Mouse (Mus musculus): ENCODE data around the gene Dusp3.

Gene Dusp3

DNA sequence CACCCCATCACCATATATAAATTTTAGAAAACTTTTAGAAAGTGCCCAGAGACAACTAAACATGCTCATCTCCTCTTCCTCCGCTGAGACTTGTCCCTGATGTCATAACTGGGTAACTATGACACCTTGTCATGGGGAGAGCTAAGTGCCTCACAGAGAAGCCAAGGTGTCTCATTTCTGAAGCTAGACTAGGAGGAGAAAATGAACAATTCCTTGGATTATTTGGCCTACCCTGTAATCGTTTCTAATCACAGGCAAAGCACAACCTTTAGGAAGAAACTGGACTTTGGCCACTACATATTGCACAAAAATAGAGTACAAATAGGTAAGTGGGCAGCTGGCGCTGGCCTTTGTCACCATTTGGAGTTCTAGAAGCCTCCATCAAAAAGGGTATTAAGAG is at the start of gene Dusp3:
Gene Dusp3, minus strand, starts transcription at position 101 of the 400 bp plus-strand sequence.
- DNase-seq (ENCODE audit: low read depth, low spot score), result no peak

GRCm38 (mm10) chr11:102036336-102036735 is 49.5 kb upstream of the Dusp3 start:
- no peak for DNase-seq (ENCODE audit: low read depth, low spot score)

DNA sequence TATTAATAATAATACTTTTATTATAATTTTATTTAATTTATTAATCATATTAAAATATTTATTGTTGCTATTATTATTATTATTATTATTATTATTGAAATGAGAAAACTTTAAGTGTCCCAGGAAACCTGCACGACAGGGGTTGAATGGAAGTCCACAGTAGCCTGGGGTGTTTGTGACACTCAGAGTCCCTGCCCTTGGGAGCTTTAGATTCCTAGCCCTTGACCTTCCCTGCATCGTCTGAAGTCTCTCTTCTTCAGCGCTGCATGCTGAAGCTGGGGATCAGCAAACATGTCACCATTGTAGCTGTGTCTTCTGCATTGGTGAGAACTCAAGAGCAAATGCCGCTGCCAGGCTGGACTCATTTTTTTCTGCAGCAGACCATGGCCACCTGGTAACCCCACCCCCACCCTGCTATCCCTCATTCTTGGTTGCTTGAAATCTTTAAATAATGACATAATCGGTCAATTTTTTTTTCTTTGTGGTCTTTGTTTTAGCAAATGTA is 48.7 kb upstream of the Dusp3 start:
- DNase-seq (ENCODE audit: low read depth, low spot score), result no peak

DNA sequence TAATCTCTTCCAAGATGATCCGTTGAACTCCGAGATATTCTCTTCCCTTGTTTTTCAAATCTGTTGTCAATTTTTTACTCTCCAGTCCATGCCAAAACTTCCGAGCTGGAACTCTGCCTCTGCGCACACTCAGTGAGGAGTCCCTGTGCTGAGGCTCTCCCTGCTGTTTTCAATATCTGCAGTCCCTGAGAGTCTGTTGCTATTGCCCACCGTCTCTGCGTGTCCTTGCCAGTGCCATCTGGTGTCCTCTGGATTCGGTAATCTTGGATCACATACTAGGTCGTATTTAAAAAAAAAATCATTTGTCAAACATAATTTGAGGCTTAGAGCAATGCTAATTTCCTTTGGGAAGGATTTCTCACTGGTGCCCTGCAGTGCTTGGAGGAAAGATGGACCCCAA is 48.1 kb upstream of the Dusp3 start:
- no peak for DNase-seq (ENCODE audit: low read depth, low spot score)

- no peak for DNase-seq (ENCODE audit: low read depth, low spot score)
Observed at GRCm38 (mm10) chr11:102033055-102033591, 46.3 kb upstream of the Dusp3 start.

- no peak for DNase-seq (ENCODE audit: low read depth, low spot score)
Observed at GRCm38 (mm10) chr11:102031149-102031548, 44.3 kb upstream of the Dusp3 start.

DNA sequence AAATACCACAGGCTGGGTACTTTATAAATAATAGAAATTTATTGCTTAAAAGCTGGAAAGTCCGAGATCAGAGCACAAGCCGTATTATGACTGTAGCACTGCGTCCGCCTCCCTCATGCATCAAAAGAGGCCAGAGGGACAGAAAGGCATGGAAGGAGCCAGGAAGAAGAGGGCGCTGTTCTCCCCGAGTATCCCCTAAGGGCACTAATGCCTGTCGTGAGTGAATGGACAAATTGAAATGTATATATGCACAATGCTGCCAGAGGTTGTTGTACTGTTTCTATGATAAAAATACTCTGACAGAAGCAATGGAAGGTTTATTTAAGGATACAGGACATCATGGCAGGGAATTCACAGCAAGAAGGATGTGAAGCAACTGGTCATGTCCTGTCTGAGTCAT is 43.2 kb upstream of the Dusp3 start:
- DNase-seq (ENCODE audit: low read depth, low spot score), result no peak

DNA sequence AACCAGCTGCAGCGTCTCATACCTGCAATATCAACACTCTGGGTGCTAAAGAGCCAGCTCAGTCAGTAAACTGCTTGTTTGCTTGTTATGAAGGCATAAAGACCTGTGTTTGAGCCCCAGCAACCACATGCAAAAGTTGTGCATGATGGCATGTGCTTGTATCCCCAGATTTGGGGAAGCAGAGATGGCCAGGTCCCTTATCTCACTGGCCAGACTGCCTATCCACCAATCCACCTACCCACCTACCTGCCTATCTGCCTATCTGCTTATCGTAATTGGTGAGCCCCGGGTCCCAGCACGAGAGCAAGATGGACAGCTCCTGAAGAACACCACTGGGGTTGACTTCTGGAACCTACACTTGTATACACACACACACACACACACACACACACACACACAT is 42.5 kb upstream of the Dusp3 start:
- DNase-seq (ENCODE audit: low read depth, low spot score), result no peak

DNA sequence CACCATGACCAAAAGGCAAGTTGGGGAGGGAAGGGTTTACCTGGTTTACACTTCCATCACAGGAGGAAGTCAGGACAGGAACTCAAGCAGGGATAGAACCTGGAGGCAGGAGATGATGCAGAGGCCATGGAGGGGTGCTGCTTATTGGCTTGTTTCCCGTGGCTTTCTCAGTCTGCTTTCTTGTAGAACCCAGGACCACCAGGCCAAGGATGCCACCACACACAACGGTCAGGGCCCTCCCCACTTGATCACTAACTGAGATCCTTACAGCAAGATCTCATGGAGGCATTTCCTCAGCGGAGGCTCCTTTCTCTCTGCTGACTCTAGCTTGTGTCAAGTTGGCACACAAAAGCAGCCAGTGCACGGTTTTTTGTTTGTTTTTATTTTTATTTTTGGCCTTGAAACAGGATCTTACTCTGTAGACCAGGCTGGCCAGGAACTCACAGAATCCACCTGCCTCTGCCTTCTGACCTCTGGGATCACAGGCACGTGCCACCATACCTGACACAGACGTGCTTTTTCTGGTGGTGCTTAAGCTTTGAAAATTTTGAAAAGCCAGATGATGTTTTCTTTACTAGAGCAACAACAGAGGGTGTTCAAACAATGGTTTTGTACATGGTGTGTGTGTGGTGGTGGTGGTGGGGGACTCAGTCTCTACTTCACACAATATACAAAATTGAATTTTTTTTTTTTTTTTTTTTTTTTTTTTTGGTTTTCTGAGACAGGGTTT is 41.4 kb upstream of the Dusp3 start, which contains the start of gene Mpp3:
Gene Mpp3, minus strand, starts transcription at position 375 of the 730 bp plus-strand sequence.
- DNase-seq (ENCODE audit: low read depth, low spot score), result no peak

GRCm38 (mm10) chr11:102027361-102028017 is 40.7 kb upstream of the Dusp3 start:
- DNase-seq (ENCODE audit: low read depth, low spot score), result no peak

GRCm38 (mm10) chr11:102026694-102027360 is 40.0 kb upstream of the Dusp3 start:
- peak; percentile 55 for DNase-seq (ENCODE audit: low read depth, low spot score)

DNA sequence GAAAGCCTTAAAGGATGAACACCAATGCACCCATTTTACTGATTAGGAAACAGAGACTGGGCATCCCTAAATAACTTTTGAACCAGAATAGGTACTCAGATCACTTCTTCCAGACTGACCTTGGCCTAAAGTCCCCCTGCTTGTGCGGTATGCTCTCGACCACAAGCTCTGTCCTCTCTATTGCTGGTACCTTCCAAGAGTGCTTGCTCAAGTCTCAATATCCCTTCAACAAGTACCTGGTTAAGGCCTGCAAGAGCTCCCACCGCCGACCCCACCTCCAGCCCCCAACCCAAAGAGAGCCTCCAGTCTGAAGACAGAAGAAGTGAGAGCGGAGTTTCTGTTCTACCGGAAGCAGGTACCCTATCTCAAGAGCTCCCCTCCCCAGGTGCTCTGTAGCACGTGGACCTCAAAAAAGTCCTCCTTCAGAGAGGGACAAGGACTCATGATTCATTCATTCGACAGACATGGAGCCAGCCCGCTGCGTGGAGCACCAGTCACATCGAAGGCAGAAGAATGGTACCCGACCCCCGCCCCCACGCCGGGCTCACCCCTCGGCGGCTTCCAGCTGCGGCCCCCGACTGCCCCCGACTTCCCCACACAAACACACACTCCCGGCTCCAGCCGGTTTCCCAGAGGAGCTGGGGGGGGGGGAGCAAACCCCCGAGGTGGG is 39.3 kb upstream of the Dusp3 start:
- DNase-seq (ENCODE audit: low read depth, low spot score), result no peak

GRCm38 (mm10) chr11:102025354-102025753 is 38.5 kb upstream of the Dusp3 start:
- DNase-seq (ENCODE audit: low read depth, low spot score), result no peak

DNA sequence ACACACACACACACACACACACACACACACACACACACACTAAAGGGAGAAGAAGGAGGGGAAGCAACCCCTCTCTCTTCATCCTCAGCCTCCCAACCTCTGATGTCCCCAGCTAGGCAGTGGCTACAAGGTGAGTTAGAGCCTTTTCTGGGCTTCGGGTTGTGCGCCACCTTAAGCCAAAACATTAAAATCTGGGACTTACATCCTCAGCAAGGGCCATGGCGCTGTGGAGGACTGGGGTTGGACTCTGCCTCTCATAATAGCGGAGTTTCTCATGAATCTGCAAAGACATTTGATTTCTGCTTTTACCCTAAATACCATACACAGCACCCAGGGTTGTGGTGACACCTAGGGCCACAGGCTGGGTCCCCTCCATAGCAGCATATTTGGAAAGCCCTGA is 38.1 kb upstream of the Dusp3 start:
- DNase-seq (ENCODE audit: low read depth, low spot score), result no peak

DNA sequence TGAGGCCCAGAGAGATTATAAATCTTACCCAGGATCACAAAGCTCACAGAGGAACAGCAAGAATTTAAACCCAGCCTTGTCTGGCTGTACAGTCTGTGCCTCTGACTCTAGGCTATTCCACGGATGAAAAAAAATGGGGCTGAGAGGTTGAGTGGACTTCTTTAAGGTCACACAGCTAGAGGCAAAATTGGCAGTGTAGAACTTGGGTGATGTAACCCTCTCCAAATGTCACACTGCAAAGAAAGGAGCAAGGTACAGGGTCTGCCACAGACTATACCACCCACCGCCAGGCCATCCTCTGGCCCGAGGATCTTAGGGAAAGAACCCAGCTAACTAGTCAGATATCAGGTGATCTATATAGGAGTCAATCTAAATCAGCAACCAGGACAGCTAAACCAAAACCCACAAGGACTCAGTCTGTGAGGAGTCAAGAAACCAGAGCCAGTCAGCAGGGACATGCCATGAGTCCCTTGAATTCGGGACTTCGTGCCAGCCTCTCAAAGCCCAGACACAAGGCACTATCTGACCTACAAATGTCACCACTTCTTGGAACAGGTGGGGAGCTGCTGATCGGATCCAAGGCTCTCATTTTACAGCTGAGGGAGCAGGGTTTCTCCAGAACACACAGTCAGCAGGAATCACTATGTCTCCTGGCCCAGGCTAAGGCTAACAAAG is 37.4 kb upstream of the Dusp3 start:
- no peak for DNase-seq (ENCODE audit: low read depth, low spot score)

GRCm38 (mm10) chr11:102023406-102023805 is 36.6 kb upstream of the Dusp3 start:
- DNase-seq (ENCODE audit: low read depth, low spot score), result no peak

DNA sequence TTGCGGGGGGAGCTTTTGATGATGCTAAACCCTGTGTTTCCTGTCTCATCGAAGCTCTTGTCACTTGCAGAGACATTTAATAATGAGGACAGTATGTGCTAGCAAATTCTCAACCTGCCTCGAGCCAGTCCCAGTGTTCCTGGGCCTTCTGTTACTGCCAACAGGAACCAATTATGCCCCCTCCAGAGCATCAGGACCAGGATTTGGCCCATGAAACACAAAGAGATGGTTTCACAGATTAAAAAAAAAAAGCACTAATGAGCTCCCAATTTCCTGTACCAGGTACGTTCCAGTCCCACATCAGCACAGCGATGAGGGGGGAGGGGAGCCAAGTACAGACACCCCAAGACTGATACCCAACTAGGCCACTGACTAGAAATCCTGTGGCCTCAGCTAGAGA is 34.4 kb upstream of the Dusp3 start:
- DNase-seq (ENCODE audit: low read depth, low spot score), result no peak

- no peak for DNase-seq (ENCODE audit: low read depth, low spot score)
Observed at GRCm38 (mm10) chr11:102019736-102020135, 32.9 kb upstream of the Dusp3 start.

DNA sequence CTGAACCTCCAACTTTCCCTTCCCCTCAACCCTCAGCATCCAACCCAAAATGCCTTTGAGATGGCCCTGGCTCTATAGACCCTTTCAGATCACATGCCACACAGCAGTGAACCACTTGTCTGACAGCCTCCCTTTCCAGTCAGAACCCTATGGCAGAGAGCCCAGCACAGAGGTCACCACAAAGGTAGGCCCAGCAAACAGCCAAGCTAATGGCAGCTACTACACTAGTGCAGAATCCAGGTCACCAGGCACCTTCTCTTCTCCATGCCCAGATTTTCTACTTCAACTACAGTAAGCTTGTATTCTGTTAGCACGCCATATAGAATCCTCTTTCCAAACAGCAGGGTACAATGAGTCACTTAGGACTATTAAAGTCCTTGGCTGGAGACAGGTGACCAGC is 29.3 kb upstream of the Dusp3 start:
- DNase-seq (ENCODE audit: low read depth, low spot score), result no peak

DNA sequence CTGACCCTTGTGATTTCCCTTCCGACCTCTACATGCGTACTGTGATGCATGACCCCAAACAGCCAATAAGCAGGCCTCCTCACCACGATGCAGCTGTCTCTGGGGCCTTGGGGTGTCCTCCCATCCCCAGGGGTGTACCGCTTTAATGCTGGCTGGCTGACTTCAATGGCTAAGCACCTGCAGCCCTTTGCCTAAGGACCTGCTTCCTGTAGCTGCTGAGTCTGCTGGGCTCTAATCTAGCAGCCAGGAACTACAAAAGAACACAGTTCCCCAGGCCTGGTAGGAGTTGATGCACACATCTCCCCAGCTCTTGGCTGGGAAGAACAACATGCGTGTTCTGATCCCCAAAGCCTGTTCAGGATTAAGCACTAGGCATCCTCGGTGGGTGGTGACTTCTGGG is 28.7 kb upstream of the Dusp3 start:
- DNase-seq (ENCODE audit: low read depth, low spot score), result no peak

GRCm38 (mm10) chr11:102013201-102013600 is 26.4 kb upstream of the Dusp3 start:
- no peak for DNase-seq (ENCODE audit: low read depth, low spot score)
